Mouse (Mus musculus) C2C12 (cell line): ENCODE measurements at regions not wholly inside any gene's neighbourhood (a gene's known extent, or its start where the extent isn't known, plus 50 kb on each side); places are given as distances from the start of the nearest gene placed in this dataset.

ENCODE experiments used
- H3K27me3 ChIP-seq: one replicate; pipeline ENCODE4 v1.6.1; 2011; ENCODE audit not compliant: control insufficient read depth, insufficient read depth, insufficient read length
- H3K36me3 ChIP-seq: one replicate; pipeline ENCODE4 v1.6.1; 2011; ENCODE audit not compliant: control insufficient read depth, insufficient read depth
- H3K4me3 ChIP-seq: one replicate; pipeline ENCODE4 v1.5.1; 2011; ENCODE audit warnings: mild to moderate bottlenecking, control low read depth; ENCODE audit not compliant: poor library complexity, insufficient read depth, severe bottlenecking
- H3K79me2 ChIP-seq: one replicate; pipeline ENCODE4 v1.6.1; 2011; ENCODE audit not compliant: control insufficient read depth, insufficient read depth
- H3K79me3 ChIP-seq: one replicate; pipeline ENCODE4 v1.6.1; 2011; ENCODE audit warnings: low read depth, control low read depth
- H3ac ChIP-seq: one replicate; pipeline ENCODE3; 2011; ENCODE audit warnings: low read depth; ENCODE audit not compliant: control insufficient read depth, insufficient read length
- CEBPB ChIP-seq: IDR thresholded peaks from one replicate; pipeline ENCODE4 v1.6.1; 2011; ENCODE audit warnings: low read depth, mild to moderate bottlenecking, control low read depth, moderate library complexity
- CTCF ChIP-seq: IDR thresholded peaks from one replicate; pipeline ENCODE4 v1.5.1; 2011; ENCODE audit not compliant: control insufficient read depth, insufficient read depth, insufficient read length
- FOSL1 ChIP-seq: IDR thresholded peaks from one replicate; pipeline ENCODE4 v1.8.0; 2011; ENCODE audit warnings: mild to moderate bottlenecking, low read length; ENCODE audit not compliant: poor library complexity, insufficient read depth, severe bottlenecking
- MAX ChIP-seq: IDR thresholded peaks from one replicate; pipeline ENCODE4 v1.6.1; 2011; ENCODE audit warnings: mild to moderate bottlenecking, control low read depth
- MYOD1 ChIP-seq: IDR thresholded peaks from one replicate; pipeline ENCODE4 v1.6.1; 2011; ENCODE audit warnings: low read depth; ENCODE audit not compliant: control insufficient read depth, insufficient read length
- MYOG ChIP-seq: IDR thresholded peaks from one replicate; pipeline ENCODE4 v1.6.1; 2011; ENCODE audit not compliant: control insufficient read depth, insufficient read length; ENCODE audit errors: extremely low read depth
- USF1 ChIP-seq: IDR thresholded peaks from one replicate; pipeline ENCODE4 v1.6.1; 2011; ENCODE audit warnings: low read depth, mild to moderate bottlenecking, control low read depth, moderate library complexity

DNA sequence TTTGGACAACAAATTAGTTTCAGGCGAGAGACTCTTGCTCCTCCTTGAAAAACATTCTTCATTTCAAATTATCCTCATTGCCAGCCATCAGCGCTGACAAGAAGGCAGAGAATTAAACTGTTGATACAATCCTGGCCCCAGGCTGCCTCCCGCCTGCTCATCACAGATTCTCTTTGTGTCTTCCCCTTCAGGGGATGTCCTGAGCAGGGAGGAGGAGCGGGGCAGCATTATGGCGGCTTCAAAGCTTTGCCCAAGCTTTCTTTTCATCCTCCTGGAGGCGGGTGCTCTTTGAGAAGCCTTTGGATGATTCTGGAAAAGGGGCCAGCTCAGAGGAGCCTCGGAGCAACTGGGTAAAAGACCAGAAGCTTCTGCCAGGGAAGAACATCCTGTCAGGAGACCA is 149.1 kb downstream of the 4930564D02Rik start:
- Histone ChIP-seq H3ac (no peak overlapping the region), H3K79me2 (no peaks in the 10 kb centered on the region), H3K36me3 (no peaks in the 10 kb centered on the region), H3K4me3 (no peak overlapping the region), H3K27me3 (no peaks in the 10 kb centered on the region), H3K79me3 (no peaks in the 10 kb centered on the region)
- TF ChIP-seq MYOD1 (no peak), FOSL1 (no peak), CEBPB (no peak), CTCF (no peak), MYOG (no peak), USF1 (no peak), MAX (no peak)

DNA sequence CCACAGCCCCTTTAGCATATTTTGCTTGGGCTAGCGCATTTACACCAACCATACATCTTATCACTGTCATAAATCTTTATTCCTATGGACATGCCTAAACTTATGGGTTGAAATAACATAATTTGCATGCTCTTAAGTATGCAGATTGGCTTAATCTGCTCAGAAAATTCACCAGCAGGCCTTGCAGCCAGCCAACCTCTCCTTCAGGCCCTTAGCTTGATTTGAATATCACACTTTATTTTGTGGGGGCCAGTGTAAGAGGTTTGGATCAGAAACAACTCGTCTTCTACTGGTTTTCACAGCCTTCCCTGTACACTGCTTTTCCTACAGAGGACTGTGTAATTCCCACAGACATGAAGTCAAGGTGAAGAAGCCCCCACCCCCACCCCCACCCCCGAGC is 153.0 kb downstream of the 4930564D02Rik start:
- no peak overlapping the region for H3ac ChIP-seq
- H3K27me3 ChIP-seq: no peaks in the 10 kb centered on the region
- no peaks in the 10 kb centered on the region for H3K79me3 ChIP-seq
- H3K4me3 ChIP-seq: no peak overlapping the region
- no peak for TF ChIP-seq USF1
- H3K36me3 ChIP-seq: no peaks in the 10 kb centered on the region
- no peaks in the 10 kb centered on the region for H3K79me2 ChIP-seq

DNA sequence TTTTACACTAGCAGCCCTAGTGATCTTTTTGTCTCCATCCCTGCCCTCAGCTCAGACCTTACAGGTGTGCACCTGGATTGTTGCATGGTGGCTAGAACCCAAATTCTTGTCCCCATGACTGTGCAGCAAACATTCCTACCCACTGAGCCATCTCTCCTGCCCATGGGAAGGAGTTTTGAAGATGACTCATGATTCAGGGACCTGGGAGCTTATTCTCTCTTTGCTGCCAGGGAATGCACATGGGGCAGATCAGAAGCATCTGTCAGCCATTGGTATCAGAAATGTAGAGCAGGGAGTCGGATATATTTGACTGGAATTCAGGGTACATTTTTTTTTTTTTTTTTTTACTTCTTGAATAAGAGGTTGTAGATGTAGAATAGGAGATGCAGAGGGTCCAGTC is 154.0 kb downstream of the 4930564D02Rik start:
- no peak overlapping the region for H3K4me3 ChIP-seq
- TF ChIP-seq CEBPB: no peak
- TF ChIP-seq USF1: no peak
- TF ChIP-seq MYOG: no peak
- TF ChIP-seq MYOD1: no peak
- TF ChIP-seq FOSL1: no peak
- TF ChIP-seq MAX: no peak
- no peak for TF ChIP-seq CTCF

DNA sequence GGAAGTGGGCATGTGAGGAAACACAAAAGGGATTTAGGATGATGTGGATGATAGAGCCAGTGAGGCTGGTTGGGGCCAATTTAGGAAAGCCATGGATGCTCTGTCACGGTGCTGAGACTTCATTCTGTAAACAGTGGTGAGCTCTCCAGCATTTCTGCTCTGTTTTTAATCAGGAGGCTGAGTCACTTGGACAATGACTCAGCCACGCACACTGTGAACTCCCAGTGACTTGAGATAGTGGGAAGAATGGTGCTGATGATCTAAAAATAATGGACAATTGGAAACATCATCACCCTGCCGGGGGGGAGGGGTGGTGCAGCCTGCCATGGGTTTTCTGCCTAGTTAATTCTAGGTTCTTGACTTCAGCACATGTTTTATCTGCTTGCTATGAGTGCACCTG is 156.3 kb downstream of the 4930564D02Rik start:
- Histone ChIP-seq H3K27me3 (no peaks in the 10 kb centered on the region), H3K79me3 (no peaks in the 10 kb centered on the region), H3K36me3 (no peaks in the 10 kb centered on the region), H3K79me2 (no peaks in the 10 kb centered on the region), H3ac (no peak overlapping the region), H3K4me3 (no peak overlapping the region)
- TF ChIP-seq CEBPB: no peak
- no peak for TF ChIP-seq USF1
- TF ChIP-seq CTCF: no peak
- TF ChIP-seq MAX: no peak
- TF ChIP-seq MYOG: no peak
- TF ChIP-seq FOSL1: no peak
- no peak for TF ChIP-seq MYOD1

More for the DNA sequence above, 154.0 kb downstream of the 4930564D02Rik start:
- Histone ChIP-seq H3K79me2 (no peaks in the 10 kb centered on the region), H3K79me3 (no peaks in the 10 kb centered on the region), H3K36me3 (no peaks in the 10 kb centered on the region), H3ac (no peak overlapping the region), H3K27me3 (no peaks in the 10 kb centered on the region)

DNA sequence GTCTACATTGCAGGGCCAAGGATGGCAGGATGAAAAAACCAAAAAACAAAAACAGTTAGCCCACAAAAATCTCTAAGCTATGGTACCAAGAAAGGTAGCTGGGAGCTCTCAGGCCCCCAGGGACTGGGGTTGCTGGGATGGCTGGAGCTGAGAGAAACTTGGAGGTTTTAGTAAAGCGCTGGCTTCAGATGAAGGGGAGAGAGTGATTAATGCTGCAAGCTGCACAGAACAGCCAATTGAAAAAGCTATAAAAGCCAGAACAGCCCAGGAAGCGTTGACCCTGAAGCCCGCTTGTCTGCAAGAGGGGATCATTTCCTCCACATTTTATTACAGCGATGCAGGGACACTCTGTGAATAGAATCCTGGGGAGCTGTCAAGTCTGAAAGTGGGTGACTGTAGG is 157.0 kb downstream of the 4930564D02Rik start:
- Histone ChIP-seq H3K79me2 (no peaks in the 10 kb centered on the region), H3K36me3 (no peaks in the 10 kb centered on the region), H3K79me3 (no peaks in the 10 kb centered on the region), H3K27me3 (no peaks in the 10 kb centered on the region), H3ac (no peak overlapping the region), H3K4me3 (no peak overlapping the region)
- TF ChIP-seq USF1 (no peak), FOSL1 (no peak), MAX (no peak), MYOG (no peak), CEBPB (no peak), MYOD1 (no peak), CTCF (no peak)

DNA sequence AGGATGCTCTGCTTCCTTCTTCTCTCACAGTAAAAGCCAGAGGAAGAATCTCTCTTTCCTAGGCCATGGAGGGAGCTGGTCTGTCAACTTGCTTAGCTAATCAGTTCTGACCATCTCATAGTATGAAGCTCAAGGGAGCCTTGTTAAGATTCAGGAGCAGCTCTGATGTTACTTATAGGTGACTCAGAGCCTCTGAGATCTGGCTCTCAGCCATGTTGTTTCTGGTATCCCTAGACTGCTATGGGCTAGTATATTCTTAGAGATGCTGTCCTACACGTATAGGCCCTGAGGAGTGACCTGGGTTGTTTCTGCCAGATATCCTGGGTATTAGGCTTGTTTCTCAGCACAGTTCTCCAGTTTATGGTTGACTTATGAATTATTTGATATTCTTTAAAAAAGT is 160.9 kb downstream of the 4930564D02Rik start:
- TF ChIP-seq MAX: no peak
- no peak for TF ChIP-seq CTCF
- no peak for TF ChIP-seq FOSL1
- no peak for TF ChIP-seq MYOD1
- TF ChIP-seq USF1: no peak
- TF ChIP-seq MYOG: no peak
- TF ChIP-seq CEBPB: no peak

More for the DNA sequence above, 160.9 kb downstream of the 4930564D02Rik start:
- no peaks in the 10 kb centered on the region for H3K79me2 ChIP-seq
- no peak overlapping the region for H3K4me3 ChIP-seq
- H3K79me3 ChIP-seq: no peaks in the 10 kb centered on the region
- no peaks in the 10 kb centered on the region for H3K27me3 ChIP-seq
- H3ac ChIP-seq: no peak overlapping the region
- H3K36me3 ChIP-seq: no peaks in the 10 kb centered on the region
